Mouse (Mus musculus) CD8-positive naive resting alpha-beta T cell, adult 2 months (primary cell): ENCODE results near the gene Tcf7l2.

Experiments used
- DNase-seq, 2 experiments: peaks; one replicate each; pipeline ENCODE4 v3.0.0; 2022; ENCODE audit warnings: low read depth in 2 of 2, low spot score in 2 of 2

Gene Tcf7l2

GRCm38 (mm10) chr19:55857328-55857727 is 115.7 kb downstream of the Tcf7l2 start:
- no peak for DNase-seq

GRCm38 (mm10) chr19:55860009-55860743 is 118.6 kb downstream of the Tcf7l2 start:
- no peak for DNase-seq

DNA sequence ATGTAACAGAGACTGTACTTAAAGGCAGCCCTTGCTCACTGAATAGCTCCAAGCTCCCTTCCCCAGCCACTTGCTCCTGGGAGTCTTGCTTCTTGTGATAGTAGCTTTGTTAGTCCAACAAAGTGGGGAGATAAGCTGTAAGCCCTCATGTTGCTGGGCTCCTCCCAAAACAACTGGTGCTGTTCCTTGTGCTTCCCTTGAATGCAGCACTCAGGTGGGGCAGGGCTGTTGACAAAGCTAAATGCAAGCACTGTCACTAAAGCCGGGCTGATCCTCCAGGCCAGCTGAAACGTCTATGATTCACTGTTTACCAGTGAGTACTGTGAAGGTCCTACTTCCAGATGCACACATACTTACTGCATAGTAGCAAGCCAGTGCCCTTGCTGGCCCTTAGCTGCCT is 120.1 kb downstream of the Tcf7l2 start:
- no peak for DNase-seq

- no peak for DNase-seq
Measured at GRCm38 (mm10) chr19:55862559-55862958, 120.9 kb downstream of the Tcf7l2 start.

DNA sequence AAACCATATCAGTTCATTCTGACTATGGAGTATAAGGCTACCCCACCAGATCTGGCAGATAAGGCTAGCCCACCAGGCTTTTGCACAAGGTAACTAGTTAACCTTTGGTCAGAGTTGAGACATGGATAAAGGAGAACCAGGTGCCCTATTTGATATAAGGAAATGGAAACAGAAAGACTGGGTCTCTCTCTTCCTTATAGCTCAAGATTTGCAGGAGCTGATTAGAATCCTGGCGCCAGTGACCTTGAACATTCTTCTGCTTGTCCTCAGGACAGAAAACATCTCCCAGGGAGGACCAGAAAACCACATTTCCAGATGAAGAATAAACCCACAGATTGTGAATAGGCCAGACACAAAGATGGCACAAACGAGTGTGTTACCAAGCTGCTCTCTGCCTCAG is 123.4 kb downstream of the Tcf7l2 start:
- no peak for DNase-seq

DNA sequence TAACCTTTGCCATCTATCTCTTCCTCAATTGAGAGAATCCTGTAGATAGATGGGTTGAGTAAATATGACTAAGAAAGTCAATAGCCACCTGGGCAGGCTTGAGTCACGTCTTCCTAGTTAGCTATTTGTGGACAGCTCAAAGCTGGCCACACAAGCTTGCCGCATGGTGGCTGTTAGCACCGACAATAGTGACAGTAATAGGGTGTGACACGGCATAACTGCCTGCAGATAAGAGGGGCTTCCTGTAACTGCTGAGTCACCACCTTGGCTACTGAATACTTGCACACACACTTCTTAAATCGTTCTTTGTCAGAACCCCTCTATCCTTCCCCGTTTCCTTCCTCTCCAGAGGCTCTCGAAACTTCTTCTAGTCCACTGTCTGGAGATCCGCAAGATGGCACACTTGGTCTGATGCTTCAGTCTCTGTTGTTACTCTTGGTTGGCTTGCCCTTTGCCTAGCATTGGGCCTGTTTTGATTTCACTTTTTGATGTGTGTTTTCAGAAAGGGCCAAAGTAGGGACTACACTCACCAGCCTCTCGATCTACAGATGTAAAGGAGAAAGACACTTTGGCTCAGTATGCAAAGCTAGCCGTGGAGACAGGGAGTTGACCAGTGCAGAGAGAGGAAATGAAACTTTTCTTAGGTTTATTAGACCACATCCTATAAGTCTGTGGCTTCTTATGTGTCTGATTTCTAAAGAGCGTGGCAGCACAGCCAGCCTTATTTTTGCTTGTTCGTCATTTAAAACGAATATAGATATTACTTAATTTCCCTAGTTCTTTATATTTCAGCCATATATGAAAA is 124.4 kb downstream of the Tcf7l2 start:
- DNase-seq, result no peak

DNA sequence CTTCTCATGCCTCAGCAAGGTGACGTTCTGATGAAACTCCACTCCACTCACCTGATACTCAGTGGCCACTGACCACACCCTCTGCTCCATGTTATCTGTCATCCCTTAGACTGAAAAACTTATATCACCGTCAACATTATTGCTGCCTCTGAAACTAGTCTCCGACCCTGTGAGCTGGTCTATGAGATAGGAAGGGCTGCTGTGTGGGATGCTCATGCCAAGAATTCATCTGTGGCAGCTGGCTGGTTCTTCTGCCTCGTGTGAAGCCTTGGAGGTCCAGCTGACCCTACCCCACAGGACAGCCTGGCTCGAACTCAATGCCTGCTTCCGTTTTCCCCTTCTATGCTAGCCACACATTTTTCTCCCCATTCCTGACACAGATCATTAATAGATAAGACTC is 125.6 kb downstream of the Tcf7l2 start:
- no peak for DNase-seq

- DNase-seq, result no peak
Measured at GRCm38 (mm10) chr19:55867905-55868304, 126.3 kb downstream of the Tcf7l2 start.

DNA sequence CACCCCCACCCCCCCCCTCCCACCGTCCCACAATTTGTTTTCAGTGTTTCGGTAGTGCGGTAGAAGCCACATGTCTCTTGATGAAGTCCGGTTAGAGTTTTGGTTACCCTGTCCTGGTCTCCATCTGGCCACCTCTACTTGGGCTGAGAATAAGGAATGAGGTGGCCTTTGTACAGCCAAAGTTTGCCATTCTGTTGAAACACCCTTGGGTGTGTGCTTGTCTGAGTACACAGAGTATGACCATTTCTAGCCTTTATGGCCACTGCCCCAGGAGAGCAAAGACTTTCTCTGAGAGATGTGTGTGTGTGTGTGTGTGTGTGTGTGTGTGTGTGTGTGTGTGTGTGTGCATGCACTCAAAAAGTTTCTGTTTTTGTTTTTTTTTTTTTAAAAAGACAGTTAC is 127.0 kb downstream of the Tcf7l2 start:
- DNase-seq, result no peak

GRCm38 (mm10) chr19:55870825-55871224 is 129.2 kb downstream of the Tcf7l2 start:
- no peak for DNase-seq

- DNase-seq, result no peak
Measured at GRCm38 (mm10) chr19:55871496-55871895, 129.9 kb downstream of the Tcf7l2 start.

GRCm38 (mm10) chr19:55873221-55873620 is 131.6 kb downstream of the Tcf7l2 start:
- no peak for DNase-seq

GRCm38 (mm10) chr19:55876501-55876900 is 134.9 kb downstream of the Tcf7l2 start:
- no peak for DNase-seq

- peak in 1 of 2 experiments; percentile 28 for DNase-seq
Measured at GRCm38 (mm10) chr19:55877404-55877915, 135.8 kb downstream of the Tcf7l2 start.

GRCm38 (mm10) chr19:55880664-55881359 is 139.2 kb downstream of the Tcf7l2 start:
- no peak for DNase-seq

GRCm38 (mm10) chr19:55886536-55886935 is 144.9 kb downstream of the Tcf7l2 start:
- no peak for DNase-seq

GRCm38 (mm10) chr19:55891692-55892183 is 150.1 kb downstream of the Tcf7l2 start:
- DNase-seq, result no peak

DNA sequence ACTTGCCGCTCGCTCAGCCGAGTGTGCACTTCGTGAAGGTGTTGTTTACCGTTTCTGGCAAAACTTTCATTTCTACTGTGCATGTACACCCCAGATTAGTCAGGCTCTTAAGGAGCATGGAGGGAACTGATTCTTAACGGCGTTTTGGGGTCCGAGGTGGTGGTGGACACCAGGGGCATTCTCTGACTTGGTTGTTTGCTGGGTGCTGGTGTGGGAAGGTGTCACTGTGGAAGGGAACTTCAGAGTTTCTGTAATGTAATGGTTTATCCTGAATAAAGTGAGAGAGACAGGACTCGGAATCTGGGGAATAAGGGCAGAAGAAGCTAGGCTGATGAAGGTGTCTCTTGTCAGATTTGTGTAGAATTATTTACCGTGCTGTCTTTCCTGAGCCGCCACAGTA is 151.9 kb downstream of the Tcf7l2 start:
- no peak for DNase-seq

DNA sequence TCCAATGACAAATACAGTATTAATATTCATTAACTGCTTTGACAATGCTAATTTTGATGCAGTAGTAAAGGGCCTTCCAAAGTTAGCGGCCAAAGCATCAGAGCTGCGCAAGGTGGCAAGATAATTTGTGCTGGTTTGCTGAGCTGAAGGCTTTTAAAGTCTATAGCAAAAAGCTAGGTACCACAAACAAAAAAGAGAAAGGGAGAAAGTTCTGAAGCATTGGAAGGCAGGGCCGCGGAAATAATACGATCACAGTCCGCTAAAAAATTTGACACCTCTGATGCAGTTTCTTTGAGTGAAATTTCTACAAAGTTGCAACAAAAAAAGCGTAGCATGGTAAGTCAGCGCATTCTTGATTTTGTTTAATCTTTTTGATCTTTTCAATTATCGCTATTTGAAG is 152.8 kb downstream of the Tcf7l2 start:
- no peak for DNase-seq

DNA sequence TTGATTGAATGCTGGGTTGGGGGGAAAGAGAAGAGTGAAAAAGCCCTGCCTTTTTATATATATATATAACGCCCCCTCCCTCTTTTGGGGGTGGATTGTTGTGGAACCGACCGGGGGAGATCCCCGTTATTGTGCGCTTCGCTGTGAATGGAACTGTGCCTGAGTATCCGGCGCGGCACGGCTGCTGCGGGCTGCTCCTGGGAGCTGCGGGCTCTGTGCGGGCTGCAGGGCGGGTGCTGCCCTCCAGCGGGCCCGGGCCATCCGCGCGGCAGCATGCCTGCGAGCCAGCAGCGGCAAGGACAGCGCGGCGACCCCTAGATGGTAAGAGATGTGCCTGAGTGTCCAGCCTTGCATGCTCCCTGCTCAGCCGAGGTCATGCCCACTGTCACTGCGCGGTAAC is 153.7 kb downstream of the Tcf7l2 start:
- no peak for DNase-seq

DNA sequence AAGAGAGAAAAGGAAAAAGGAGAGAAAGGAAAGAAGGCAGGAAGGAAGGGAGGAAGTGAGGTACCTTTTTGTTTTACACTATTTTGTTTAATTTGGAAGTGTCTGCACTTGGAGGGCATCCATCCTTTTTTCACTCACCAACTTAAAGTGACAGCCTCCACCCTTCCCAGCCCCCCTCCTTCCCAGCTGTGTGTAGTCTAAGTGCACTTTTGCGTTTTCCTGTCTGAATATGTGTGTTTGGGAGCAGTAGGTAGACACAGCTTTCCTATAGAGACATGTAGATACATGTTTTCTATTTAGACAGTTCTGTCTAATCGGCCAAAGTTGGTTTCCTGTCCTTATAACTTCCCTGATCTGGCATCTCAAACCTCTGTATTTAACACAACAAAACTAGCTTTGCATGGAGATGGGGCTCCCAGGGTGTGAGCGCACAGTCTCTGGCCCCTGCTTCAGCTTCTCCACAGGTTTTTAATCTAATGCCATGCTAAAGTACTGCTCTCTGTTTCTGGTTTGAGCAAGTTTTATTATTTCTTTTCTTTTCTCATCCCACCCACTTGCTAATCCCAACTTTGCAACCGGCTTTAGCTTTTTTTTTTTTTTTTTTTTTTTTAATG is 154.3 kb downstream of the Tcf7l2 start:
- no peak for DNase-seq
